Mouse (Mus musculus): Measurements from ENCODE around the gene Olfr1264.
A peak's percentile ranks its signal among the peaks of the same experiment; 100 is the strongest.

Olfr1264 gene

DNA sequence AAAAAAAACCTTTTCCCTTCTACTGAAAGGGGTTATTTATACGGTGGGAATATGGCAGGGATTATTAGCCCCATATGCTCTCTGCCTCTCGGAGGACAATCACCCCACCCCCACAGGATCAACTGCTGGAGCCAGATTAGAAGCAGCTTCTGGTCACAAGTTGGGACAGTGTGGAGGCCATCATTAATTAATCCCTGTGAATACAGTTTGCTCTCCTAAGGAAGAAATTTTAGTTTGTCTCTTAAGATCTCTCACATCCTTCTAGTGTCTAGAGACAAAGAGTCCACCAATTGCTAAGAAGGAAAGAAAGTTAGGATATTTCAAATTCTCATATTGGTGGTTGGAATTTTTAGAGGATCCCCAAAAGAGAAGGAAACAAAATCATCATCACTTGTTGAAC lies at the start of gene Olfr1264:
TSS of gene Olfr1264 (minus strand) at position 101 of the 400 bp plus-strand sequence.
- DNase-seq (ENCODE audit: low spot score): no peak

DNA sequence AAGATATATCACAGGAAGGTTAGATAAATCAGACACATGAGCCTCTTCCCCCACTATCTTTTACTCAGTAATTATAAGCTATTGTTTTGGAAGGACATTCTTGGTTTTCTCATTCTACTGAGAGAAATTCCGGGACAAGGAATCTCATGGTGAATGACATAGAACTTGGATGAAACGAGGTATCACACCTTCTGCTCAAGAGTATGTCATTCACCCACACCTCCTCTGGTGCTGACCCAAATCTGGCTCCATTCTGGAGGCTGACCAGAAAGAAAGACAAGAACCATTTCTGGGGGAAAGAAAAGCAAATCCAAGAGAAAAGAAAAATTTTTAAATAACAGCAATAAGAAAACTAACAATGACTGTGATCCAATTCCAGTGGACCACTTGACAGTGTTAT lies 44.7 kb upstream of the Olfr1264 start:
- DNase-seq (ENCODE audit: low spot score): peak; percentile 0

DNA sequence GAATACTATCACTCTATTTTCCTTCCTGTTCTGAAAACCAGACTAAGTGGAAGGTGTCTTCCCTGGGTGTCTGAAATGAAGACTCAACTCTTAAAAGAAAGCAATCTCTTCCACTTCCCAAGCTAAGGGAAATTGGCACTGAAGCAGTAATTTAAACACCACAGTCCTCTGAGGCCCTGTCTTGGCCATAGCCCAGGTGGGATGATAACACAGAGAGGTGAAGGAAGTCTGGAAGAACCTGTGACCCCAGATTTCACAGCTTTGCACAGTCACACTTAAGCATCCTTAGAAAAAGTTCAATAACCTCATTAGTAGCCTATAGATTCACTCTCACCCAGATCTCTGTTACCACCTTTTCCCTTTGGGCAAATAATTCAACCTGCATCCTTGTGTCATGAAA lies 38.1 kb upstream of the Olfr1264 start, which contains the start of gene Olfr140:
TSS of gene Olfr140 (minus strand) at position 101 of the 400 bp plus-strand sequence.
- no peak for DNase-seq (ENCODE audit: low spot score)

DNA sequence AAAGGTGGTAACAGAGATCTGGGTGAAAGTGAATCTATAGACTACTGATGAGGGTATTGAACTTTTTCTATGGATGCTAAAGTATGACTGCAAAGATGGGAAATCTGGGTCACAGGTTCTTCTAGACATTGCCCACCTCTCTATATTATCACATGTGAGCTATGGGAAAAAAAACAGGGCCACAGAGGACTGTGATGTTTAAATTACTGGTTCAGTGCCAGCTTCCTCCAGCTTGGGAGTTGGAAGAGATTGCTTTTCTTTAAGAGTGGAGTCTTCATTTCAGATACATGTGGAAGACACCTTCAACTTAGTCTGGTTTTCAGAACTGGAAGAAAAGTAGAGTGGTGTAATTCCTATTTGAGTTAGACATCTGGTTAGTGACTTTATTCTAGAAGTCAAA lies 9.7 kb upstream of the Olfr1264 start, which contains the start of gene Olfr1265:
TSS of gene Olfr1265 (plus strand) at position 301 of the 400 bp plus-strand sequence.
- DNase-seq (ENCODE audit: low spot score): no peak

DNA sequence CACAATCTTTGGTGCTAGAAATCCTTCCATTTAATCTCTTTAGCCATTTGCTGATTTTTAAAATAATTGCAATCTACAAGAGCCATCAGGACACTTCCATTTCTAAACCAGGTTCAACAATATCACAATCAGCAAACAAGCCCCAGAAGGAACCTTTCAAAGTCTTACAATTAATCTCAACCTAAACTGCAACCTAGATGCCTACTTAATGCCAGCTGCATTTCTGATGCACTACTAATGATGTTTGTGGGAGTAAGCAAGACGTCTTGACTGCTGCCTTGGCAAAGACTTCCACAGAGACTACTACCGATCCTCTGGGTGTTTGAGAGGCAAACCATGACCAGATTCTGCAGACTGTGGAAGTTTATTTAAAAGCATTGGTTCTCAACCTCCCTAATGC lies 13.5 kb downstream of the Olfr1264 start, which contains the start of gene Olfr1263:
TSS of gene Olfr1263 (plus strand) at position 301 of the 400 bp plus-strand sequence.
- no peak for DNase-seq (ENCODE audit: low spot score)

DNA sequence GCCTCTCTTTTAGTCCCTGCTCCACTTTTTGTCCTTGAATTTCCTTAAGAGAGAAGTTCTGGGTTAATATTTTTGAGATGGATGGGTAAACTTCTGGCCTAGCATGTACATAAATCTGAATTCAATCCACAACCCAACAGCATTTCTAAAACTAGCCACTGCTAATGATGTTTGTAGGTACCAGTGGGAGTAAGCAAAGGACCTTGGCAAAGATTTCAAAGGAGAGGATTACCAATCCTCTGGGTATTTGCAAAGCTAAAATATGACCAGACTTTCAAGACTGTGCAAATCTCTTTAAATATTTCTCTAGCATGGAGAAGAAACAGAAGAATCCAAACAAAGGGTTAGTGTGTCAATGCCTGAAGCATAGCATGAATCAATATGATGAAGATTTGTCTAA lies 25.5 kb downstream of the Olfr1264 start, which contains the start of gene Olfr1262:
TSS of gene Olfr1262 (plus strand) at position 301 of the 400 bp plus-strand sequence.
- no peak for DNase-seq (ENCODE audit: low spot score)

DNA sequence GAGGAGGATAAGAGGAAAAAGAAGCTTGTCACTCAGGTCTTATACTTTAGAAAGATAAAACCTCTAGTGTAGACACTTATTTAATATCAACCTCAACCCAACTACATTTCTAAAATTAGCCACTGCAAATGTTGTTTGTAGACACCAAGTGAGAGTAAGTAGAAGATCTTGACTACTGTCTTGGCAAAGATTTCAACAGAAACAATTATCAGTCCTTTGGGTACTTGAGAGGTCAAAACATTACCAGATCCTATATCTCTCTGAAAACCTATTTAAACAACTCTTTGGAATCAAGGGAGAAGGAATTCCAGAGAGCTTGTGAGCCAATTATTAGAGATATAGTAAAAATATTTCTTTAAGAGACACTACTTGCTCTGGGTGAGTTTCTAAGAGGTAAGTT lies 34.5 kb downstream of the Olfr1264 start, which contains the start of gene Olfr1261:
TSS of gene Olfr1261 (plus strand) at position 301 of the 400 bp plus-strand sequence.
- DNase-seq (ENCODE audit: low spot score): no peak

DNA sequence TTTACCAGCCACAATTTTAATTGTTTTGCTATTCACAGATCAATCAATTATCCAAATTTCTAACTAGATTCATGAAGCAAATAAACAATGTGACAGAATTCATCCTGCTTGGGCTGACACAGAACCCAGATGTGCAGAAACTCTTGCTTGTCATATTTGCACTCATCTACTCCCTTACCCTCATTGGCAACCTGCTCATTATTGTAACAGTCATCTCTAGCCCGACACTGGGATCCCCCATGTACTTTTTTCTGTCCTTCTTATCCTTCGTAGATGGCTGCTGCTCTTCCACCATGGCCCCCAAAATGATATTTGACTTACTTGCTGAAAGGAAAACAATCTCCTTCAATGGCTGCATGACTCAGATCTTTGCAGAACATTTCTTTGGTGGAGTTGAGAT lies 47.7 kb downstream of the Olfr1264 start:
- DNase-seq (ENCODE audit: low spot score): no peak

DNA sequence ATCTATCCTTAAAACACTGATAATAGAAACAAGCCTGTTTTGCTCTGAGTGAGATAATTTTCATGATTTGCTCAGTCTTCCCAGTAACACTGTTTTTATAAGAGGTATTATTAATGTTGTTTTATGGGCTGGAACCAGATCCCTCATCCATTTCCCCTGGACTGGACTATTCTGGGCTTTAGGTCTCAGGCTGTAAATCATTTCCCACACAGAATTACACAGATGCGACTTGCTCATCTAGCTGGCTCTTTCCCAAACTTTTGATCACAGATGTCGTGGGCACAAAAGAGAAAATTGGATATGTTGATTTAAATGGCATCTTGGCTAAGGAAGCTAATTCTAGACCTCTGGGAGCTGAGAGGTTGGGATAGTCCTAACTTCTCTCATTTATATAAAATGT lies 51.2 kb downstream of the Olfr1264 start, which contains the start of gene Olfr1260:
TSS of gene Olfr1260 (plus strand) at position 157 of the 400 bp plus-strand sequence.
- no peak for DNase-seq (ENCODE audit: low spot score)
